Mouse (Mus musculus) thymus, adult 2 months (tissue): Measurements from ENCODE around the gene Tm4sf20.

Experiments used
- CTCF ChIP-seq: fragments of 200-500 bp; IDR thresholded peaks from 2 replicates; pipeline ENCODE4 v1.5.1; 2012; ENCODE audit warnings: mild to moderate bottlenecking, control low read depth, low read length, moderate library complexity, borderline replicate concordance; ENCODE audit not compliant: control insufficient read depth, poor library complexity, insufficient read depth; ENCODE audit errors: extremely low read depth
- POLR2A ChIP-seq: fragments of 200-500 bp; IDR thresholded peaks from 2 replicates; pipeline ENCODE4 v1.6.1; 2012; ENCODE audit warnings: mild to moderate bottlenecking, low read length, control low read depth, moderate library complexity; ENCODE audit not compliant: control insufficient read depth, poor library complexity, insufficient read depth; ENCODE audit errors: extremely low read depth

GRCm38 (mm10) chr1:82793986-82794385, 25.7 kb upstream of the Tm4sf20 start:
- no peak for TF ChIP-seq CTCF
- no peak for TF ChIP-seq POLR2A
